Mouse (Mus musculus) testis, adult 2 months (tissue): ENCODE measurements around the gene Ap5z1. TPM values are rescaled to one million over a fixed set of nuclear protein-coding genes. Genes with fewer than 3 reads are reported as not detected.
A peak's percentile ranks its signal among the peaks of the same experiment; 100 is the strongest.

Experiments used
- H3K27ac ChIP-seq: fragments of 200-500 bp; 2 replicates; pipeline ENCODE4 v1.5.1; 2012; ENCODE audit warnings: low read depth, low read length; ENCODE audit not compliant: control insufficient read depth, insufficient read depth
- H3K27me3 ChIP-seq: fragments of 200-500 bp; 2 replicates; pipeline ENCODE4 v1.6.1; 2012; ENCODE audit warnings: mild to moderate bottlenecking, low read length, moderate library complexity; ENCODE audit not compliant: control insufficient read depth, insufficient read depth
- H3K36me3 ChIP-seq: fragments of 200-500 bp; 2 replicates; pipeline ENCODE4 v1.6.1; 2012; ENCODE audit warnings: mild to moderate bottlenecking, low read length; ENCODE audit not compliant: control insufficient read depth, insufficient read depth
- H3K4me1 ChIP-seq: fragments of 200-500 bp; 2 replicates; pipeline ENCODE4 v1.6.1; 2012; ENCODE audit warnings: low read length; ENCODE audit not compliant: control insufficient read depth, insufficient read depth
- H3K4me3 ChIP-seq: fragments of 200-500 bp; 2 replicates; pipeline ENCODE4 v1.5.1; 2012; ENCODE audit warnings: low read depth, mild to moderate bottlenecking, low read length, moderate library complexity, mixed read lengths; ENCODE audit not compliant: control insufficient read depth
- CTCF ChIP-seq: fragments of 200-500 bp; IDR thresholded peaks from 2 replicates; pipeline ENCODE4 v1.5.1; 2012; ENCODE audit warnings: low read depth, mild to moderate bottlenecking, inconsistent platforms, low read length, moderate library complexity; ENCODE audit not compliant: control insufficient read depth, insufficient read depth, insufficient replicate concordance
- POLR2A ChIP-seq: fragments of 200-500 bp; IDR thresholded peaks from 2 replicates; pipeline ENCODE4 v1.6.1; 2012; ENCODE audit warnings: low read depth, mild to moderate bottlenecking, inconsistent platforms, low read length, moderate library complexity; ENCODE audit not compliant: control insufficient read depth
- polyA plus RNA-seq: library from polyadenylated mRNA; depleted of rRNA; stranded (reverse); fragments of >200 nt; gene quantifications from 2 replicates; pipeline ENCODE4 v1.2.3, GENCODE M21; 2012; rRNA removed

Gene Ap5z1
- polyA plus RNA-seq = 11.7 and 13.4 TPM in 2 replicates

GRCm38 (mm10) chr5:142463461-142464454 is at the start of gene Ap5z1:
Ap5z1 (plus strand) TSS chr5:142463944.
- TF ChIP-seq POLR2A (0 out of 2 replicates have a peak, but pooled peaks have one; percentile 12), CTCF (no peak)
- Histone ChIP-seq H3K27ac (peak within 1 kb of the TSS; percentile 81), H3K36me3 (no peaks in the 10 kb centered on the region), H3K27me3 (no peaks in the 10 kb centered on the region), H3K4me3 (peak within 1 kb of the TSS; percentile 97), H3K4me1 (peaks cover 15% of the 10 kb centered on the region)

- Histone ChIP-seq H3K27ac (no peak overlapping the region), H3K4me1 (peaks cover 5% of the 10 kb centered on the region), H3K36me3 (no peaks in the 10 kb centered on the region), H3K4me3 (no peak overlapping the region), H3K27me3 (no peaks in the 10 kb centered on the region)
- TF ChIP-seq CTCF (no peak), POLR2A (no peak)
Measured at GRCm38 (mm10) chr5:142415401-142415800, 48.3 kb upstream of the Ap5z1 start.

DNA sequence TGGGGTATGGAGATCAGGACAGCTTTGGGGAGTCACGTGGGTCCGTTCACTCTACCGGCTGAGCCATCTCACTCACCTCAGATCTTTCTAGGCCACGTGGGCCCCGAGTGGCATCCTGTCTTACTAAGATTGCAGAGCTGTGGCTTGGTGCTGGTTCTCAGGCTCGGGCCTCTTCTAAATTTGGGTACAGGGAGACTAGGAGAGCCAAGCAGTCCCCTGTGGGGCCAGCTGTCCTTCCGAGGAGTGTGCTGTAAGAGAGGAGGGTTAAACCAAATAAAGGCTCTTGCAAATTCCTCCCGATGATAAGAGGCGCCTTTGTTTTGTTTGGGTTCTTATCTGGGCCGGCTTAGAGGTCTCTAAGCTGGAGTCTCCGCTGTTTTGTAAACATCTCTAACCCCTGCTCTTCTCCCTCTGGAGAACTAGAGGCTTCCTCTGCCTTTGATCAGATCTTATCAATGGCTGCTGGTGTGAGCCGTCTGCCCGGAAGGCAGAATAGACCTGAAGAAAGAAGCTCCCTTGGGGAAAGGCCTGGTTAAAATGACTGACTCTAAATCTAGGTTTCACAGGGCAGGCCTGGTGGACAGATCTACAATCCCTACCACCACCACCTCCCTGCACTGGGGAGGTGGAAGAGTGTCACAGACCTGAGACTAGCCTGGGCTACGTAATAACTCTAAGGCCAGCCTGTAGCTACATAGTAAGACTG is 47.5 kb upstream of the Ap5z1 start:
- Histone ChIP-seq H3K27me3 (no peaks in the 10 kb centered on the region), H3K4me3 (no peak overlapping the region), H3K4me1 (peaks cover 5% of the 10 kb centered on the region), H3K27ac (peak overlapping the region; percentile 39; the same call in 1 of the 2 replicates), H3K36me3 (no peaks in the 10 kb centered on the region)
- TF ChIP-seq CTCF = no peak
- no peak for TF ChIP-seq POLR2A

- H3K27me3 ChIP-seq = no peaks in the 10 kb centered on the region
- no peak overlapping the region for H3K4me3 ChIP-seq
- peaks cover 5% of the 10 kb centered on the region for H3K4me1 ChIP-seq
- TF ChIP-seq CTCF (no peak), POLR2A (no peak)
- no peak overlapping the region for H3K27ac ChIP-seq
- H3K36me3 ChIP-seq = no peaks in the 10 kb centered on the region
Measured at GRCm38 (mm10) chr5:142417104-142417503, 46.6 kb upstream of the Ap5z1 start.

DNA sequence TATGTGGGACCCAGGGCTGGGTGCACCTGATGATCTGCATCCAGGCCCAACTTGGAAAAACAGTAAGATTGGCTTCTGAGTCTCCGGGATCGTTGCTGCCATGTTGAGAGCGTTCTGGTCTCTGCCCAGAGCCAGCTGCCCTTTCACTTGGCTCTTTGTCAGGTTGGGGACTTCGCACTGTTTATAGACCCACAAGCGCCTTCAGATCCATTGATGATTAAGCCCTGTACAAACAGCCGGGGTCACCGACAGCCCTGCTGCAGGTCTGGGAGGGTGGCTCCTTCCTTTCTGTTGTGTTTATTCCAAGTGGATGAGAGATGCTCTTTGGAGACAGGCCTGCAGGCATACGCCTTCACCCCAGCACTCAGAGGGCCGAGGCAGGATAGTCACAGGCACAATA is 45.9 kb upstream of the Ap5z1 start:
- TF ChIP-seq POLR2A (no peak), CTCF (no peak)
- Histone ChIP-seq H3K4me3 (no peak overlapping the region), H3K27me3 (no peaks in the 10 kb centered on the region), H3K4me1 (peaks cover 5% of the 10 kb centered on the region), H3K27ac (no peak overlapping the region), H3K36me3 (no peaks in the 10 kb centered on the region)

DNA sequence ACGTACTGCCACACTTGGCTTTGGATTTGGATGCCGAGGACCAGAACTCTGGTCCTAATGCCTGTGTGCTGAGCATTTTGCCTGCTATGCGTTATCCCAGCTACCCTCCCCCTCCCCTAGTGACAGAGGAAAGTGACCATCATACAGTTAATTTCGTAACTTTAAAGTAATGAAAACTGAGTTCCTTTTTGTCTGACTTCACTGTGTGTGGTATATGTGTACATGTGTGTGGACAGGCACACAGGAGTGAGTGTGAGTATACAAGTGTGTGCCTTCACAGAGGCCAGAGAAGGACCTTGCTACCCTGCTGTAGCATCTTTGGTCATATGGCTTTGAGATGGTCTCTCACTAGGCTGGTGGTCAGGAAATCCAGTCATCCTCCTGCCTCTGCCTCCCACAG is 45.3 kb upstream of the Ap5z1 start:
- Histone ChIP-seq H3K36me3 (no peaks in the 10 kb centered on the region), H3K4me3 (no peak overlapping the region), H3K4me1 (peaks cover 5% of the 10 kb centered on the region), H3K27ac (no peak overlapping the region), H3K27me3 (no peaks in the 10 kb centered on the region)
- TF ChIP-seq CTCF (no peak), POLR2A (no peak)

GRCm38 (mm10) chr5:142420317-142420716 is 43.4 kb upstream of the Ap5z1 start:
- H3K27ac ChIP-seq = no peak overlapping the region
- H3K27me3 ChIP-seq = no peaks in the 10 kb centered on the region
- no peaks in the 10 kb centered on the region for H3K4me1 ChIP-seq
- H3K36me3 ChIP-seq = no peaks in the 10 kb centered on the region
- no peak overlapping the region for H3K4me3 ChIP-seq
- TF ChIP-seq CTCF = no peak
